Mouse (Mus musculus) forebrain, embryonic 15.5 days (tissue): Measurements from ENCODE around the gene Plvap. TPM values are rescaled to one million over a fixed set of nuclear protein-coding genes. Genes with fewer than 3 reads are reported as not detected.
"Not testable (repeated sequence)": the region's sequence is repeated elsewhere in the genome, so short reads cannot be mapped to it uniquely, and the experiment has no call there.

ENCODE experiments used
- ATAC-seq: fragments of 200-750 bp; cut with Nextera tagmentation; replicated peaks from 2 replicates; pipeline ENCODE4 v1.8.0; 2017; ENCODE audit warnings: mild to moderate bottlenecking, moderate TSS enrichment, moderate library complexity
- H3K27ac ChIP-seq: fragments of 300-500 bp; sonication (generic); replicated peaks from 2 replicates; pipeline ENCODE4 v1.5.1; 2015; ENCODE audit warnings: mild to moderate bottlenecking, inconsistent platforms
- H3K27me3 ChIP-seq: fragments of 300-500 bp; sonication (generic); 2 replicates; pipeline ENCODE4 v1.6.1; 2015; ENCODE audit warnings: inconsistent platforms
- H3K36me3 ChIP-seq: fragments of 300-500 bp; sonication (generic); 2 replicates; pipeline ENCODE4 v1.6.1; 2015; ENCODE audit warnings: mild to moderate bottlenecking, inconsistent platforms
- H3K4me1 ChIP-seq: fragments of 300-500 bp; sonication (generic); 2 replicates; pipeline ENCODE4 v1.6.1; 2015; ENCODE audit warnings: inconsistent platforms
- H3K4me2 ChIP-seq: fragments of 300-500 bp; sonication (generic); replicated peaks from 2 replicates; pipeline ENCODE4 v1.6.1; 2015; ENCODE audit warnings: mild to moderate bottlenecking, inconsistent platforms
- H3K4me3 ChIP-seq: fragments of 300-500 bp; sonication (generic); 2 replicates; pipeline ENCODE4 v1.5.1; 2015; ENCODE audit warnings: mild to moderate bottlenecking, inconsistent platforms
- H3K9ac ChIP-seq: fragments of 300-500 bp; sonication (generic); replicated peaks from 2 replicates; pipeline ENCODE4 v1.6.1; 2015; ENCODE audit warnings: mild to moderate bottlenecking, inconsistent platforms
- H3K9me3 ChIP-seq: fragments of 300-500 bp; sonication (generic); 2 replicates; pipeline ENCODE4 v1.6.1; 2016; ENCODE audit warnings: inconsistent platforms
- WGBS: fragments of 180-500 bp; shearing (Covaris S2); methylation state at CpG from one replicate; pipeline ENCODE4 v1.1.7; 2015; ENCODE audit warnings: mixed read lengths; 5-methylcytosine and 5-hydroxymethylcytosine counted together
- polyA plus RNA-seq: library from polyadenylated mRNA; unstranded; fragments of >200 nt; fragmentation: Nextera tagmentation; extraction: Ambion mirVana; gene quantifications from 2 replicates; pipeline ENCODE4 v1.2.1, GENCODE M21; 2015

Gene Plvap
- polyA plus RNA-seq, 1 experiment from 2014 or later, result 6.0 TPM

DNA sequence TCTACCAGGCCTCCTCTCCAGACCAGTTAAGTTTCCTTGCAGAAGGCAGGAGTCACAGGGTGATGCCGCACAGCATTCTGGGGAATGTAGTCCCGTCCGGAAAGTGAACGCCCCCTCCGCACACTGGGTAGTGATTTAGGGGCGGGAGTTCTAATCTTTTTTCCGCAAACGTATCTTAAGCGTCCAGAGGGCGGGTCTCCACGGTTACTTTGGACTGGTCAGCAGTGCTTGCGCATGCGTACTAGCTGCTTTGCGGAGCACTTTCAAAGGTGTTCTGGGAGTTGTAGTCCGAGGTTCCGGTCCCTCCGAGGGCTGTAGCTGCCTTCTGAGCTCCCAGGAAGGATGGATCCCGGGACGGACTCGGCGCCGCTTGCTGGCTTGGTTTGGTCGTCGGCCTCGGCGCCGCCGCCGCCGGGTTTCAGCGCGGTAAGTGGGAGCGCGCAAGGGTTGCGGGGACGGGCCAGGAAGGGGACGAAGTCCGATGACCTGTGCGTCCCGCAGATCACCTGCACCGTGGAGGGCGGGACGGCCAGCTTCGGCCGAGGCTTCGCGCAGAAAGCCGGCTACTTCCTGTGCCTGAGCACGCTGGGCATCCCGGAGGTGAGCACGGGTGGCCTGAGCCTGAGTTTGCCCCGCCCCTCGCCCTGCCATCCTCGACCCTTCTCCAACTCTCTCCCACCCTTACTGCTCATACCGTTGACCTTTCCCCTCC lies 31.2 kb upstream of the Plvap start, which contains the start of gene Mvb12a:
Mvb12a (plus strand) TSS at position 291 of the 712 bp plus-strand sequence.
- WGBS, result under 1% methylated on average over 55 of the region's 55 CpGs
- H3K9ac ChIP-seq, result peak within 1 kb of the TSS; percentile 87
- peak; percentile 96 for ATAC-seq
- peaks cover 11% of the 10 kb centered on the region for H3K4me1 ChIP-seq
- H3K4me2 ChIP-seq, result peak within 1 kb of the TSS; percentile 86
- peaks cover 17% of the 10 kb centered on the region for H3K36me3 ChIP-seq
- peak within 1 kb of the TSS; percentile 92 for H3K4me3 ChIP-seq
- peaks cover 8% of the 10 kb centered on the region; the same call in 1 of the 2 replicates for H3K27me3 ChIP-seq
- peak within 1 kb of the TSS; percentile 36; the same call in 1 of the 2 replicates for H3K27ac ChIP-seq
- no peaks in the 10 kb centered on the region for H3K9me3 ChIP-seq

- WGBS, result 3% methylated on average over 37 of the region's 37 CpGs
- H3K4me3 ChIP-seq, result peak within 1 kb of the TSS; percentile 29
- ATAC-seq, result no peak
These were observed 25.7 kb upstream of the Plvap start, which contains the start of gene Bst2 for GRCm38 (mm10) chr8:71537028-71537867. Gene Bst2 (minus strand): TSS chr8:71537456.

DNA sequence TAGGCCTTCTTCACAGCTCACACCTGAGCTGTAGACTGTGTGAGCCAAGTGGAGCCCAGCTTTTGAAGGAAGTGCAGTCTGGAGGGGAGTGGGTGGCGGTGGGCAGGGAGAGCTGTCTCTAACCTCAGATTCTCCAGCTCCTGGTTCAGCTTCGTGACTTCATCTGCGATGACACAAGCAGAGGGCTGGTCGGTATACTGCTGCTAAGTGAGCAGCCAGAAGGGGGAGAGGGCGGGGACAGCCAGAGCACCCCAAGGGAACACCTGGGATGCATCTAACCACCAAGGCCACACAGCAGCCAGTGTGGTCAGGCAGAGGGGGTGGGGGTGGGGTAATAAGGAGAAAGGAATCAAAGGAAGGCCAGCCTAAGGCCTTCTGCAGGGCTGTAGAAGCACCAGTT lies 24.1 kb upstream of the Plvap start:
- no peak overlapping the region for H3K4me3 ChIP-seq
- H3K27me3 ChIP-seq, result peaks cover 21% of the 10 kb centered on the region
- H3K36me3 ChIP-seq, result no peaks in the 10 kb centered on the region
- WGBS, result 64% methylated on average over 5 of the region's 5 CpGs
- peaks cover 11% of the 10 kb centered on the region for H3K4me1 ChIP-seq
- H3K9me3 ChIP-seq, result no peaks in the 10 kb centered on the region
- no peak overlapping the region for H3K27ac ChIP-seq
- no peak overlapping the region for H3K4me2 ChIP-seq
- no peak overlapping the region for H3K9ac ChIP-seq
- no peak for ATAC-seq

More at GRCm38 (mm10) chr8:71537028-71537867, 25.7 kb upstream of the Plvap start, which contains the start of gene Bst2:
- H3K9me3 ChIP-seq, result no peaks in the 10 kb centered on the region
- H3K9ac ChIP-seq, result peak within 1 kb of the TSS; percentile 24; the same call in 1 of the 2 replicates
- H3K4me1 ChIP-seq, result peaks cover 11% of the 10 kb centered on the region
- H3K4me2 ChIP-seq, result peak within 1 kb of the TSS; percentile 48
- H3K27me3 ChIP-seq, result peaks cover 21% of the 10 kb centered on the region
- no peak within 1 kb of the TSS for H3K27ac ChIP-seq
- no peaks in the 10 kb centered on the region for H3K36me3 ChIP-seq

DNA sequence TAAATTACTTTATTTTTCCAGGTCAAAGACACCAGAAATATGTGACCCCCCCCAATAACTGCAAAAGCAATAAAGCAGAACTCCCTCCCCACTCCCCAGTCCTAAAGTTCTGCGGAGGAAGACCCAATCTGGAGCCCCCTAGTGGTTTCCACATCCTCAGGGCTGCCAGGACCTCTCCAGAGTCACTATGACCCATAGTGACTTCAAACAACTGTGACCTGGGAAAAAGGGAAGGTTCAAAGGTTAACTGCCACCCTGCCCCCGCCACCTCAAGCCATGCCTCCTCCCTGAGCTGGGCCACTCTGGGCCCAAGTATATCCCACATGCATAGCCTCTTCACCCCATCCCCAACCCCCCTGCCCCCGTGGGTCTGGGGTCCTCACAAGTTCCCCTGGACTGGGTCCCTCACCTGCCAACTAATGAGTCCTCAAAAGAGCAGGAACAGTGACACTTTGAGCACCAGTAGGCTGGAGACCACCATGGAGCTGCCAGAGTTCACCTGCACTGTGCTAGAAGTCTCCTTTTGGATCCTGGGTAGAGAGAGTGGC lies 22.8 kb upstream of the Plvap start:
- ATAC-seq, result no peak

GRCm38 (mm10) chr8:71530735-71531467 lies 19.3 kb upstream of the Plvap start:
- H3K9ac ChIP-seq, H3K4me2 ChIP-seq, H3K4me1 ChIP-seq, ATAC-seq, H3K4me3 ChIP-seq, H3K9me3 ChIP-seq, H3K36me3 ChIP-seq, H3K27ac ChIP-seq: not testable (repeated sequence)
- 83% methylated on average over 6 of the region's 12 CpGs for WGBS
- peaks cover 12% of the 10 kb centered on the region for H3K27me3 ChIP-seq

More for the DNA sequence above, 22.8 kb upstream of the Plvap start:
- Histone ChIP-seq H3K27me3 (peaks cover 18% of the 10 kb centered on the region), H3K4me3 (no peak overlapping the region), H3K4me2 (no peak overlapping the region), H3K9ac (no peak overlapping the region), H3K9me3 (no peaks in the 10 kb centered on the region), H3K4me1 (peaks cover 11% of the 10 kb centered on the region), H3K36me3 (no peaks in the 10 kb centered on the region), H3K27ac (no peak overlapping the region)
- 53% methylated on average over 3 of the region's 3 CpGs for WGBS

DNA sequence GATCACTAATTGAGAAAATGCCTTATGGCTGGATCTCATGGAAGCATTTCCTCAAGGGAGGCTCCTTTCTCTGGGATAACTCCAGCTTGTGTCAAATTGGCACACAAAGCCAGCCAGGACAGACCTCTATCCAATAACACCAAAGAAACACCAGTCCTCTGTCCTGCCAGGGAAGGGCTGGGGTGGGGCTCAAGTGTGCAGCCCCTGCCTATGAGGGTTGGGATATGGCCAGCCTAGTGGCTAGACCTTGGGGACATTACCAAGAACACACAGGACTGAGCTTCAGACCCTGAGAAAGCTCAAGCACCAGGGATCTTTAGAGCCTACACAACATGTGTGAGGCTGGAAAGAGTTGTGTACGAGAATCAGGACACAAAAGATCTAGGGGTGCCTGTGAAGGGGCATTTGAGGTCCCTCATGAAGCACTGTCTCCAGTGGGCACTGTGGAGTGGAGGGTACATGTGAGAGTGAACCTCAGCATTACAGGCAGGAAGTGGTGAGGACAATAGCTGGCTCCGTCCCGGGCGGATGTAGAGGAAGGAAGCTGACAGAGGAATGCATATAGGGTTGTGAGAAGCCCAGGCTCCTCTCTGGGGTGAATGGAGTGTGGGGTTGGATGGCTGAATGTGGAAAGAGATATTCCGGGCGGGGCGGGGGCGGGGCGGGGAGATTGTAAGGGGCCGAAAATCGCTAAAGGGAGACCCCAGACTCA lies 17.0 kb upstream of the Plvap start:
- ATAC-seq, result no peak
- 88% methylated on average over 11 of the region's 11 CpGs for WGBS
- Histone ChIP-seq H3K4me2 (no peak overlapping the region), H3K4me1 (peaks cover 4% of the 10 kb centered on the region; the same call in 1 of the 2 replicates), H3K9me3 (no peaks in the 10 kb centered on the region), H3K9ac (no peak overlapping the region), H3K4me3 (no peak overlapping the region), H3K36me3 (no peaks in the 10 kb centered on the region), H3K27ac (peak overlapping the region; percentile 40; the same call in 1 of the 2 replicates), H3K27me3 (peaks cover 33% of the 10 kb centered on the region)

GRCm38 (mm10) chr8:71527162-71527870 lies 15.8 kb upstream of the Plvap start:
- WGBS, result 42% methylated on average over 3 of the region's 3 CpGs
- ATAC-seq, result no peak
- peaks cover 35% of the 10 kb centered on the region for H3K27me3 ChIP-seq

GRCm38 (mm10) chr8:71526272-71526671 lies 14.7 kb upstream of the Plvap start:
- Histone ChIP-seq H3K4me3 (no peak overlapping the region), H3K36me3 (no peaks in the 10 kb centered on the region), H3K27me3 (peaks cover 35% of the 10 kb centered on the region), H3K27ac (no peak overlapping the region), H3K4me2 (no peak overlapping the region), H3K4me1 (peaks cover 9% of the 10 kb centered on the region; the same call in 1 of the 2 replicates), H3K9me3 (no peaks in the 10 kb centered on the region), H3K9ac (no peak overlapping the region)
- 4% methylated on average over 6 of the region's 6 CpGs for WGBS
- ATAC-seq, result no peak

More at GRCm38 (mm10) chr8:71527162-71527870, 15.8 kb upstream of the Plvap start:
- no peak overlapping the region for H3K9ac ChIP-seq
- no peaks in the 10 kb centered on the region for H3K36me3 ChIP-seq
- H3K4me2 ChIP-seq, result no peak overlapping the region
- H3K4me3 ChIP-seq, result no peak overlapping the region
- peaks cover 4% of the 10 kb centered on the region; the same call in 1 of the 2 replicates for H3K4me1 ChIP-seq
- no peak overlapping the region for H3K27ac ChIP-seq
- H3K9me3 ChIP-seq, result no peaks in the 10 kb centered on the region

DNA sequence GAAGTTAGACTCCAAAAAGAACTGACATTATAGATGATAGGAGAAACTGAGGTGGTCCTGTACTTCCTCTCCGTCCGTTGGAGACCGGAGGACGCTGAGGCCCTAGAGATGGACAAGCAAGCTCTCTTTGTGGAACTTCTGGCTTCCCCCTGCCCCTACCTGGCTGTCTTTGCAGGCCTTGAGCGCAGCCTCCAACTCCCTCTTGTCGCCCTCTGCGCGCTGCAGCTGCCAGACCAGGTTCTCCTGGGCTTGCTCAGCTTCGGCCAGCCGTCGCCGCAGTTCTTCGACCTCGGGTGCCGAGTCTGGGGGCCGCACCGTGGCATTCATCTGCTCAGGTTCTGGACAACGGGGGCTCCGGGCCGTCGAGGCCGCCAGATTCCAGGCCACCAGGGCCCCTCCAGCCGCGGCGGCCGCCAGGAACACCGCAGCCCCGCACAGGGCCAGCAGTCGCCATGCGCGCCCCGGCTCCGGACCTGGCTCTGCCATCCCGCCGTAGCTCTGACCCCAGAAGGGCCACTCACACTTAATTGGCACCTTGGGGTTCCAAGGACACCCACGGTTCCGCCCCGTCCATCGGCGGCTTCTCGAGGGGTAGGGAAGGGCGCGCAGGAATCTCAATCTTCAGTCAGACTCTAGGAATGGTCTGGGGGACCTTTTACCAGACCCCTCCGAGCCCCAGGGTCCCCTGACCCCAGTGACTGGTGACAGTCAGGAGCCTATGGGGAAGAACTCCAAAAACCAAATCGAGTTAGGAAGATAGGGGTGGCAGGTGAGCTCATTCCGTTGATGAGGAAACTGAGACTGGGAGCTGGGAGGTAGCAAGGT lies 13.9 kb upstream of the Plvap start, which contains the start of gene Ccdc194:
Ccdc194 (minus strand) TSS at position 486 of the 825 bp plus-strand sequence.
- H3K36me3 ChIP-seq, result no peaks in the 10 kb centered on the region
- H3K4me2 ChIP-seq, result no peak within 1 kb of the TSS
- no peak within 1 kb of the TSS for H3K27ac ChIP-seq
- H3K4me3 ChIP-seq, result no peak within 1 kb of the TSS
- peaks cover 35% of the 10 kb centered on the region for H3K27me3 ChIP-seq
- no peak for ATAC-seq
- 7% methylated on average over 46 of the region's 46 CpGs for whole genome bisulfite sequencing
- H3K9ac ChIP-seq, result no peak within 1 kb of the TSS
- H3K9me3 ChIP-seq, result no peaks in the 10 kb centered on the region
- peaks cover 9% of the 10 kb centered on the region; the same call in 1 of the 2 replicates for H3K4me1 ChIP-seq

GRCm38 (mm10) chr8:71521634-71522033 lies 10.1 kb upstream of the Plvap start:
- Histone ChIP-seq H3K4me3 (no peak overlapping the region), H3K9ac (no peak overlapping the region), H3K4me1 (peaks cover 9% of the 10 kb centered on the region; the same call in 1 of the 2 replicates), H3K27me3 (peaks cover 33% of the 10 kb centered on the region), H3K27ac (no peak overlapping the region), H3K36me3 (no peaks in the 10 kb centered on the region), H3K4me2 (no peak overlapping the region; the same call in 1 of the 2 replicates), H3K9me3 (no peaks in the 10 kb centered on the region)
- ATAC-seq, result peak; percentile 55
- WGBS, result 3% methylated on average over 17 of the region's 17 CpGs
